Mouse (Mus musculus) midbrain, postnatal 0 days (tissue): ENCODE measurements around the gene Csnk1e. TPM values are rescaled to one million over a fixed set of nuclear protein-coding genes. Genes with fewer than 3 reads are reported as not detected.

Experiments used
- ATAC-seq: fragments of 200-750 bp; cut with Nextera tagmentation; 2 replicates; pipeline ENCODE4 v1.8.0; 2017; ENCODE audit warnings: moderate number of reproducible peaks, mild to moderate bottlenecking, moderate TSS enrichment, moderate library complexity; ENCODE audit not compliant: low FRiP score
- DNase-seq: peaks from one replicate; pipeline ENCODE4 v3.0.0-alpha.2; 2015; ENCODE audit warnings: low spot score
- H3K27ac ChIP-seq: fragments of 300-500 bp; sonication (generic); 2 replicates; pipeline ENCODE4 v1.5.1; 2014; ENCODE audit warnings: low read depth, mild to moderate bottlenecking, low read length, mixed read lengths
- H3K27me3 ChIP-seq: fragments of 300-500 bp; sonication (generic); 2 replicates; pipeline ENCODE4 v1.6.1; 2014; ENCODE audit warnings: low read length, control low read depth, mixed read lengths; ENCODE audit not compliant: insufficient read depth
- H3K36me3 ChIP-seq: fragments of 300-500 bp; sonication (generic); 2 replicates; pipeline ENCODE4 v1.6.1; 2014; ENCODE audit warnings: low read length, control low read depth, mixed read lengths; ENCODE audit not compliant: insufficient read depth
- H3K4me1 ChIP-seq: fragments of 300-500 bp; sonication (generic); 2 replicates; pipeline ENCODE4 v1.6.1; 2014; ENCODE audit warnings: mild to moderate bottlenecking, control low read depth, antibody characterized with exemption, low read length, mixed read lengths; ENCODE audit not compliant: insufficient read depth
- H3K4me2 ChIP-seq: fragments of 300-500 bp; sonication (generic); 2 replicates; pipeline ENCODE4 v1.6.1; 2014; ENCODE audit warnings: low read depth, mild to moderate bottlenecking, low read length, mixed read lengths; ENCODE audit not compliant: poor library complexity, severe bottlenecking
- H3K4me3 ChIP-seq: fragments of 300-500 bp; sonication (generic); 2 replicates; pipeline ENCODE4 v1.5.1; 2014; ENCODE audit warnings: low read depth, mild to moderate bottlenecking, low read length, moderate library complexity
- H3K9ac ChIP-seq: fragments of 300-500 bp; sonication (generic); replicated peaks from 2 replicates; pipeline ENCODE4 v1.6.1; 2014; ENCODE audit warnings: mild to moderate bottlenecking, low read length, moderate library complexity, mixed read lengths; ENCODE audit not compliant: poor library complexity, severe bottlenecking
- H3K9me3 ChIP-seq: fragments of 300-500 bp; sonication (generic); 2 replicates; pipeline ENCODE4 v1.6.1; 2016; ENCODE audit warnings: low read length, control low read depth
- CTCF ChIP-seq: IDR thresholded peaks from 2 replicates; pipeline ENCODE4 v1.5.1; 2016; ENCODE audit warnings: antibody characterized with exemption, mild to moderate bottlenecking
- WGBS: fragments of 180-500 bp; shearing (Covaris S2); extraction: QIAGEN DNeasy Blood & Tissue Kit; methylation state at CpG from one replicate; pipeline ENCODE4 v1.1.7; 2014; 5-methylcytosine and 5-hydroxymethylcytosine counted together
- polyA plus RNA-seq: library from polyadenylated mRNA; unstranded; fragments of >200 nt; fragmentation: Nextera tagmentation; extraction: Ambion mirVana; gene quantifications from 2 replicates; pipeline ENCODE4 v1.2.1, GENCODE M21; 2015
- total RNA-seq: library from RNA; depleted of rRNA; stranded (reverse); fragments of >200 nt; gene quantifications from 2 replicates; pipeline ENCODE4 v1.2.3, GENCODE M21; 2014

Gene Csnk1e
- total and polyA plus RNA-seq, 2 experiments from 2014 or later: 195 to 378 TPM

DNA sequence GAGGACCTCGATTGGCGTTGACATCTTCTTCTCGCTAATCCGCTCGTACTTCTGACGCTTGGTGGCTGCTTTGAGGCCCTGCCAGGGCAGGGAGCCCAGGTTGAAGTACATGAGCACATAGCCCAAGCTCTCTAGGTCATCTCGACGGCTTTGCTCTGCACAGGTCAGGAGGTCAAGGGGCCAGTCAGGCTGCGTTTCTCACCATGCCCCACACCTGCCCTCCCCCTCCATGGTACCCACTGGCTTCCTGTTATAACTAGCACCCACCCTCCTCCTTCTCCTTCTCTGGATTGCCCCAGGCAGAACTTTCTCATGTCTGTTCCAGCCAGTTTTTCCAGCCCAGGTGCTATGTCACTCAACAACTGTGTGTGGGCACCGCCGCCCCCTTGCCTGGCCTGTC is 29.9 kb downstream of the Csnk1e start:
- DNase-seq: no peak
- Histone ChIP-seq H3K4me2 (no peak overlapping the region), H3K9ac (no peak overlapping the region), H3K9me3 (no peaks in the 10 kb centered on the region), H3K36me3 (peaks cover 83% of the 10 kb centered on the region), H3K27ac (no peak overlapping the region), H3K4me3 (no peak overlapping the region), H3K27me3 (no peaks in the 10 kb centered on the region), H3K4me1 (no peaks in the 10 kb centered on the region)
- no peak for TF ChIP-seq CTCF
- ATAC-seq: no peak
- WGBS: 77% methylated on average over 11 of the region's 11 CpGs

DNA sequence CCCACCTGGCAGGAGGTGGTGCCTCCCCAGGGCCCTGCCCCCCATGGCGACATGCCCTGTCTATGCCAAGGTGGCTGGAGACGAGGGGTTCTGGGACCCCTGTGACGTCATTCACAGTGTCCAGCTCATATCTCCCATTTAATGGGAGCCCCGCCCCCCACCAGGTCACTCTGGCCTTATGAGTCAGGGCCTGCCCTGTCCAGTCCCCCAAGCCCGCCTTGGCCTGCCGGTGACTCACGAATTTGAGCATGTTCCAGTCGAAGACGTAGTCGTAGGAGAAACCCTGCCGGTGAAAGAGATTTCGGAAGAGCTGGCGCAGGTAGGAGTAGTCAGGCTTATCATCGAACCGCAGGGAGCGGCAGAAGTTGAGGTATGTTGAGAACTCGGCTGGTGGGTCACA is 30.8 kb downstream of the Csnk1e start:
- peaks cover 92% of the 10 kb centered on the region for H3K36me3 ChIP-seq
- DNase-seq: no peak
- no peak overlapping the region for H3K27ac ChIP-seq
- no peaks in the 10 kb centered on the region for H3K27me3 ChIP-seq
- ATAC-seq: no peak
- H3K4me1 ChIP-seq: no peaks in the 10 kb centered on the region
- H3K9me3 ChIP-seq: no peaks in the 10 kb centered on the region
- TF ChIP-seq CTCF: no peak
- 89% methylated on average over 17 of the region's 17 CpGs for WGBS
- no peak overlapping the region for H3K4me3 ChIP-seq
- H3K9ac ChIP-seq: no peak overlapping the region
- no peak overlapping the region for H3K4me2 ChIP-seq

DNA sequence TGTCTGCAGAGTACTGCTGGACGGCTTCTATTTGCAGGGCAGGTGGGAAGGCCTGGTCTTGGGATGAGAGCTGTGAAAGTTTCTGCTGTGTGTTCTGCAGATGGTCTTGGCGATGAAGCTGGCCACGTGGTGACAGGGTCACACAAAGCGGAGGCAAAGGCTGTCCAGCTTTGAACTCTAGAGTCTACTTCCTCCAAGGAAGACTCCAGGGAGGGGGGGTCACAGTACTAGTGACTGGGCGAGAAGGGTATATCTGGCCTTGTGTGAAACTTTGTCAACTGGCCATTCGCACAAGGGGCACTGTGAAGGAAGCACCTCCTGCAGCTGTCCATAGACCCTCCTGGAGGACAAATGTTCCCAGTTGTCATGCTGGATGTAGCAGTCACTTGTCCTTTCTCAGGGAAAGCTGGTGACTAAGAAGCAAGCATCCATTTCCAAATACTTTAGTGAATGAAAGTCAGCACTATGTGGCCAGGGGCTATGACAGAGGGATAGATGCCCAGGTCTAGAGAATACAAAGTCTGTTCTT is 32.6 kb downstream of the Csnk1e start:
- Histone ChIP-seq H3K4me1 (no peaks in the 10 kb centered on the region), H3K27me3 (no peaks in the 10 kb centered on the region), H3K4me2 (no peak overlapping the region), H3K27ac (no peak overlapping the region), H3K9me3 (no peaks in the 10 kb centered on the region), H3K4me3 (no peak overlapping the region), H3K36me3 (peaks cover 88% of the 10 kb centered on the region), H3K9ac (no peak overlapping the region)
- 86% methylated on average over 6 of the region's 6 CpGs for WGBS
- no peak for ATAC-seq
- no peak for TF ChIP-seq CTCF
- no peak for DNase-seq

DNA sequence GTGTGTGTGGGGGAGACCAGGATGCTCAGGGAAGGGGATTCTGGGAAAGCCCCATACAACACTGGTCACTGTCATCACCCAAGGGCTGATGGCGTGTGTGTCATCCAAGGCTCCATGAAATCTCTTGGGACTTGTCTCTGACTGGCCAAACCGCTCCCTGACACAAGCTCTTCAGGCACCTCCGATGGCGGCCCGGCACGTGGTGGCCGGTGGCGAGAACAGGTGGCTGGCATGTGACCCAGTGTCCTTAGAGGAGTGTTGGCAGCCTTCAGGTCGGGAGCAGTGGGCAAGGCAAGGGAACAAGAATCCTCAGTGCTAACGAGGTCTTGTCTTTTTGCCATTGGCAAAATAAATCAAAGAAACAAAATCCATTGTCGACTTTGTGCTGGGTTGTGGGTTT is 36.7 kb downstream of the Csnk1e start:
- no peaks in the 10 kb centered on the region for H3K27me3 ChIP-seq
- no peaks in the 10 kb centered on the region for H3K4me1 ChIP-seq
- peaks cover 58% of the 10 kb centered on the region for H3K36me3 ChIP-seq
- no peak overlapping the region for H3K4me2 ChIP-seq
- ATAC-seq (no peak), DNase-seq (no peak)
- no peak for TF ChIP-seq CTCF
- 89% methylated on average over 11 of the region's 11 CpGs for WGBS
- no peak overlapping the region for H3K4me3 ChIP-seq
- no peak overlapping the region for H3K9ac ChIP-seq
- no peaks in the 10 kb centered on the region for H3K9me3 ChIP-seq
- H3K27ac ChIP-seq: no peak overlapping the region

DNA sequence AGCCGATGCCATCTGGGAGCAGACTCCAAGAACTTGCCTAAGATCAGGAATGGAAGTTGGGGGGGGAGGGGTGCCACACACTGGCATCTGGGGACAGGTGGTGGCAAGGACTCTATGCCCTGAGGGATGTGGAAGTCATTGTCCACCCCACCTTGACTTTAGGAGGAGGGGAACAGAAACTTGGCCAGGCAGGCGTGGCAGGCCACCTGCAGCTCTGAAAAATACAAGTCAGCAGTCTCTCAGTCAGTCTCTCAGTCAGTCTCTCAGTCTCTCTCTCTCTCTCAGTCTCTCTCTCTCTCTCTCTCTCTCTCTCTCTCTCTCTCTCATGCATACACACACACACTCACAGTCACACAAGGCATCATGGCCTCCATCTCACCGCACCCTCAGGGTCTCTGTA is 37.1 kb downstream of the Csnk1e start:
- Histone ChIP-seq H3K9ac (no peak overlapping the region), H3K4me2 (no peak overlapping the region), H3K4me3 (no peak overlapping the region), H3K27me3 (no peaks in the 10 kb centered on the region), H3K27ac (no peak overlapping the region), H3K9me3 (no peaks in the 10 kb centered on the region), H3K4me1 (no peaks in the 10 kb centered on the region), H3K36me3 (peaks cover 54% of the 10 kb centered on the region)
- no peak for TF ChIP-seq CTCF
- ATAC-seq: no peak
- WGBS: 95% methylated on average over 3 of the region's 3 CpGs
- no peak for DNase-seq

DNA sequence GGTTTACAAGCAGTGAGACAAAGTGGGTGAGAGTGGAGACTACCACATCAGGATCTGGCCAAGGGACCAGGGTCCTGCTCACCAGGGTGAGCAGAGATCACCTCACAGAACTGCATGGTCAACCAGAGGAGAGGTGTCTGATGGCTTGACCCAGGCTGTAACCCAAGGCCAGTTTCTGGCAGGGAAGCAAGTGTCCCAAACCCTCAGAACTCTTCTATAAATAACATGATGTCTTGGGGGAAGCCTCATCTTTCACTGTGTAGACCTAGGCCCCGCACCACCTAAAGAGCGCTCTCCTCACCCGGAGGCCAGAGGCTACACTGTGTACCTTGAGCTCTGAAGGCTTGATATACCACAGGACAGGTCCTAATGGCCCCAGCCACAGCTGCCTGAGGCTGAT is 38.0 kb downstream of the Csnk1e start:
- no peaks in the 10 kb centered on the region for H3K4me1 ChIP-seq
- no peak overlapping the region for H3K27ac ChIP-seq
- H3K36me3 ChIP-seq: peaks cover 46% of the 10 kb centered on the region
- ATAC-seq (no peak), DNase-seq (no peak)
- no peak for TF ChIP-seq CTCF
- H3K27me3 ChIP-seq: no peaks in the 10 kb centered on the region
- no peak overlapping the region for H3K4me2 ChIP-seq
- 94% methylated on average over 3 of the region's 3 CpGs for WGBS
- H3K4me3 ChIP-seq: no peak overlapping the region
- H3K9me3 ChIP-seq: no peaks in the 10 kb centered on the region
- H3K9ac ChIP-seq: no peak overlapping the region
